Mouse (Mus musculus): Measurements from ENCODE around the gene Rom1. TPM values are rescaled to one million over a fixed set of nuclear protein-coding genes. Genes with fewer than 3 reads are reported as not detected.

Gene Rom1
- total RNA-seq, 2 experiments from 2014 or later = 0.54 to 1.5 TPM

DNA sequence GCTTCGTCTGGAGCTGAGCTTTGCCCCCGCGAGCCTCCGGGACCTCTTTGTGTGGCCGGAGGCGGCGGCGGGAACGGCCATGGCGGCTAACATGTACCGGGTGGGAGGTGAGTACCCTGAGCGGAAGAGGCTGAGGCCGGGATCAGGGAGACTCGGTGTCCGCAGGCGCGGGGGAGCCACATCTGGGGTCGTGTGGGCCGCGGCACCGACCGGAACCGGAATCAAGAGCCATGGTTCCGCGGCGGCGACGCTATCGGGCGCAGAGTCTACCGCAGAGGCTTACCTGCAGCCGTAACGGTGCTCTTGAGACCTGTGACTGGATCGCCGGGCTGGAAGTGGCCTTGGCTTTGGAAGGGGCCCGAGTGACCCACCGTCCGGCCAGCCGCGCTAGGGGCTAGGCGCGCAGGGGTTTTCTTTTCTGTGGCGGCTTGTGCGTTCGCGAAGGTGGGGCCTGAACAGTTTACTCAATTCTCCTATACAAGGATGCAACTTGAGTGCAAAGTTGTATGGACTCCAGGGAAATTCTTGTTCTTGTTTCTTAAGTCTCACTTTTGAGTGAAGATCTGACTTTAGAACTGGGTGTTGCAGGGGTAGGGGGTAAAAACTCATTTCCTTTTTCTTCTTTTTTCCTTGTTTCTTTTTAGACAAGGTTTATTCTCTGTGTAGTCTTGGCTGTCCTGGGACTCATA is 13.3 kb upstream of the Rom1 start:
- ATAC-seq (replicated peaks; ENCODE audit: poor library complexity) = peak; percentile 3

- peak; percentile 79 for ATAC-seq (replicated peaks; ENCODE audit: poor library complexity)
These were observed 12.5 kb upstream of the Rom1 start, which contains the start of gene Mta2 for GRCm38 (mm10) chr19:8941515-8942217. Gene Mta2 (plus strand): TSS chr19:8941875.

DNA sequence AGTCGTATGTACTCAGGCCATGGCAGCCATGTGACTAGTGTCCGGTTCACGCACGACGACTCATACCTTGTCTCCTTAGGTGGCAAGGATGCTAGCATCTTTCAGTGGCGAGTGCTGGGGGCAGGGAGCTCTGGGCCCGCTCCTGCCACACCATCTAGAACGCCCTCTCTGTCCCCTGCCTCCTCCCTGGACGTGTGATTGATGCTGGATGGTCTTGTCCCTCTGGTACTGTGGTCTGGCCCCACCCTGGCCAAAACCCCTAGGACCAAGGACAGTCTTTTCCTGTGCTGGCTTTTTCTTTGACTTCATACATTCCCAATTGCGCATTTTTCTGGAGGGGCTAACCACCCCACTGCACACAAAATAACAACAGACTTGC is 12.0 kb upstream of the Rom1 start:
- no peak for ATAC-seq (replicated peaks; ENCODE audit: poor library complexity)

- ATAC-seq (replicated peaks; ENCODE audit: poor library complexity) = no peak
These were observed 11.5 kb upstream of the Rom1 start for GRCm38 (mm10) chr19:8940526-8941133.

GRCm38 (mm10) chr19:8936736-8937135 is 7.6 kb upstream of the Rom1 start:
- no peak for ATAC-seq (replicated peaks; ENCODE audit: poor library complexity)

DNA sequence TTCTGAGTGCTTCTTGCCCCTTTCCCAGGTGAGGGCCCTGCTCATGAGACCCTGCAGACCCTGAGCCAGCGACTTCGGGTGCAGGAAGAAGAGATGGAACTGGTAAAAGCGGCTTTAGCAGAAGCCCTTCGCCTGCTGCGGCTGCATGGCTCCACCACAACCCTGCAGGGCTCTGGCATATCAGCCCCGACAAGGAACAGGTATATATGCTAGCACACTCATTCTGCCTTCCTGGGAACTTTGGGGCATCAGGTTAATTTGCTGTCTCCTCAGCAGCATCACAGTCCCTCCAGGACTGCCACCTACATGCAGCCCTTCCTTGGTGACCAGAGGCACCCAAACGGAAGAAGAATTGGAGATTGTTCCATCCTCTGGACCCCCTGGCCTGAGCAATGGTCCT is 1.6 kb upstream of the Rom1 start:
- ATAC-seq (replicated peaks; ENCODE audit: poor library complexity) = no peak

GRCm38 (mm10) chr19:8930117-8930516 is 961 bp upstream of the Rom1 start:
- ATAC-seq (replicated peaks; ENCODE audit: poor library complexity) = no peak

GRCm38 (mm10) chr19:8928689-8929223 is 400 bp downstream of the Rom1 start:
- peak; percentile 37 for ATAC-seq (replicated peaks; ENCODE audit: poor library complexity)

DNA sequence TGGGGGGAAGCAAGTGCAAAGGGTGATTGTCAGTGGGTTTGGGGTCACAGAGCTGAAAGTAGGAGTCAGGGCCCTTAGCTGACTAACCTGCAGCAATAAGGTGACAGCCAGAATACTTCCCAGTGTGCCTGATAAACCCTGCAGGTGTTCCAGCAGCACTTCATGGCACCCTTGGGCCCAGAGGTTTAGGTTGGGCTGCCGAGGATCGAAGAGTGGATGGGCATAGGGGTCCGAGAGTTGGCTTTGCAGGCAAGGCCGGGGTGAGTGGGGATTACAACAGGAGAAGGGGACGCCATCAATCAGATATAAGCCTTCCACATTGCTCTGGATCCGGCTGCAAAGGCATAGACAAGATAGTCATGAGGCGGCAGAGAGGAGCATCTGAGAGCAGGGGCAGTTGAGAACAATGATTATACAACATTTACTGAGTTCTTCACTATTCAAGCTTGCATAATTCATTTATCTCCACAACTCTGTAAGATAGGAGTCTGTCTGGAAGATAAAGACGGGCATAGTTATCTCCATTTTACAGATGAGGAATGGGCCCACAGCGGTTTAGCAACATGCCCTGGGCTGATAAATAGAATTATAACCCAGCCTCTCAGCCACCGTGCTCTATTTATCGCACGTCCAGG is 1.1 kb downstream of the Rom1 start:
- peak; percentile 47 for ATAC-seq (replicated peaks; ENCODE audit: poor library complexity)

GRCm38 (mm10) chr19:8926766-8927165 is 2.4 kb downstream of the Rom1 start:
- no peak for ATAC-seq (replicated peaks; ENCODE audit: poor library complexity)

DNA sequence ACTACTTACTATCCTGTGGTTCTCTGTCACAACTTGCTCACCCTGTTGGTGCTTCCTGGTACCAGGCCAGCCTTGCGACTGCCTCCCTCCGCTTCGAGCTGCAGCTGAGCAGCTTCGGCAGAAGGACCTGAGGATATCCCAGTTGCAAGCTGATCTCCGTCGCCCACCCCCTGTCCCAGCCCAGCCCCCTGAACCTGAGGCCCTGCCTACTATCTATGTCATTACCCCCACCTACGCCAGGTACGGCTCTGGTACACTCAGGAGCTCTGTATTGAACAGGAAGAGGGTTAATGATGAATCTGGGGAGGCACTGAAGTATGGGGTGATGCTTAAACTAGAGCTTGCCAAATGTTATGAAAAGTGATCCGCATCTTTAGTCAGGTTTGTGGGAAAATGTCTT is 7.4 kb downstream of the Rom1 start:
- ATAC-seq (replicated peaks; ENCODE audit: poor library complexity) = no peak

- ATAC-seq (replicated peaks; ENCODE audit: poor library complexity) = peak; percentile 10; the same call in 1 of the 2 replicates
These were observed 8.3 kb downstream of the Rom1 start for GRCm38 (mm10) chr19:8920836-8921291.

GRCm38 (mm10) chr19:8920073-8920736 is 9.0 kb downstream of the Rom1 start, which contains the start of gene B3gat3:
Gene B3gat3 (plus strand): TSS chr19:8920374.
- ATAC-seq (replicated peaks; ENCODE audit: poor library complexity) = peak; percentile 91

DNA sequence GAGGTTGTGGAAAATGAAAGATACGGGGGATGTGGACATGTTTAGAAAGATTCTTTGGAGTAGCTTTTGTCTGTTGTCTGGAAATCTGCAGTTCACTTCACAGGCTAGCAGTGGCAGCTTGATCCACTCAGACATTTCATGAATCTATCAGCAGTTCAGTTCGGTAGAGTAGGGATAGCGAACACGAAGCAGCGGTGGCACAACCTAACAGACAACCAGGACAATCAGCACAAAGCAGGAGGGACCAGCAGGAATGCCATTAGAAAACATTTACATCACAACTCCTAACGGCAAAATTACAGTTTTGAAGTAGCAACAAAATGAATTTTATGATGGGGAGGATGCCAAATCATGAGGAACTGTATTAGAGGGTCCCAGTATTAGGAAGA is 9.5 kb downstream of the Rom1 start:
- ATAC-seq (replicated peaks; ENCODE audit: poor library complexity) = no peak

- no peak for ATAC-seq (replicated peaks; ENCODE audit: poor library complexity)
These were observed 10.2 kb downstream of the Rom1 start for GRCm38 (mm10) chr19:8919000-8919399.

- ATAC-seq (replicated peaks; ENCODE audit: poor library complexity) = no peak
These were observed 14.9 kb downstream of the Rom1 start for GRCm38 (mm10) chr19:8914212-8914611.

DNA sequence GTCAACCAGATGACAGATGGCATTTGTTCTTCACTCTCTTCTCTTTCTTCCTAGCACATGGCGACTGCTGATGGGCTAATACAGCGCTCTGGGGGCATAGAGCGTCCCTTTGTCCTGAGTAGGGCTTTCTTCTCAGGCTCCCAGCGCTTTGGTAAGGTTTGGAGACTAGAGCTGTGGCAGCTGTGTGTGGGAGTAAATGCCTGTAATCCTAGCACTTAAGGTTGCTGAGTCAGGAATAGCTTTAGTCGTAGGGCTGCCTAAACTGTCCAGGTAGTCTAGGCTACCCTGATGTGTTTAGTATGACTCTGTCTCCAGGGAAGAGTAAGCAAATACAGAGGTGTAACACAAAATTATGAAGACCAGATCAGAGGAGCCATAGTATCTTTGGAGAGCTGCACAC is 17.3 kb downstream of the Rom1 start:
- ATAC-seq (replicated peaks; ENCODE audit: poor library complexity) = no peak

- no peak for ATAC-seq (replicated peaks; ENCODE audit: poor library complexity)
These were observed 20.6 kb downstream of the Rom1 start for GRCm38 (mm10) chr19:8908531-8908930.

DNA sequence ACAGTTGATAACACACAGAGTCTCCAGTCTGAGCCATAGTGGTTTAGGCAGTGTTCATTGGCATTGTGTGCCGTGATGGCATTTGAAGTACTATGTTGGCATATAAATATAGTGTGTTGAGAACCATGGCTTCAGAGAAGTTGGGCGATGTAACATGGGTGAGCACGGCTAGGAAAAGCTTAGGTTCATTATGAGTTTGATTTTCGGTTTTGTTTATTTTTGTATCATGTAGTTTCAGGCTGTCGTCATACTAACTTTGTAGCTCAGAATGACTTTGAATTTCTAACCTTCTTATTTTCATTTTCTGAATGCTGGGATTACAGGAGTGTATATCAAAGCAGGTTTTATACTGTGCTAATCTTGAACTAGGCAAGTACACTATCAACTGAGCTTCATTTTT is 25.7 kb downstream of the Rom1 start:
- ATAC-seq (replicated peaks; ENCODE audit: poor library complexity) = no peak

- no peak for ATAC-seq (replicated peaks; ENCODE audit: poor library complexity)
These were observed 30.1 kb downstream of the Rom1 start for GRCm38 (mm10) chr19:8899079-8899478.

GRCm38 (mm10) chr19:8898576-8898975 is 30.6 kb downstream of the Rom1 start:
- peak; percentile 22; the same call in 1 of the 2 replicates for ATAC-seq (replicated peaks; ENCODE audit: poor library complexity)

Data from megakaryocyte progenitor cell, adult 5-6 weeks (primary cell).